ENCODE assay signal across 17 mouse cellular contexts in the genomic region with DNA sequence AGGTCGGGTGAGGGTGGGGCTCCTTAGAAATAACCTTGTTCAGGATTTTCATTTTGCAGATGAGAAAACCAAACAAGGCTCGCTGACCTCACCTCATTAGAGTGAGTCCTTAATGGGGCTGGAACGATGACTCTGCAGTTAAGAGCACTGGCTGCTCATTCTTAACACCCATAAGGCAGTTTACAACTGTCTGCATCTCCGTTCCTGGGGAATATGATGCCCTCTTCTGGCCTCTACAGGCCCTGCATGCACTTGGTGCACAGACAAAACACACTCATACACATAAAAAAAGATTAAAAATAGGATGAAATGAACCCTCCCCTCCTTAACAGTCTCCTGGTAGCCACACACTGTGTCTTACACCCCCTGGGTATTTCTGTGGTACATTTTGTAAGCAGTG. TPM values are rescaled to one million over a fixed set of nuclear protein-coding genes. Genes with fewer than 3 reads are reported as not detected.
DNase-seq lines count a peak whose midpoint lies in the region; TF ChIP-seq lines count a peak whose summit lies in the region.
"Had no signal": no experiment of that assay in that cellular context is flagged by ENCODE, and none has a peak within 500 bp of the region (broad histone marks: within the 10 kb centered on the region; RNA-seq: fewer than 3 reads in every experiment).

No protein-coding gene starts in this region.

- DNase-seq in embryo, embryonic 10.5 days (ENCODE audit: low spot score), result peak; percentile 28
- no peak for DNase-seq in embryo, embryonic 10 days (ENCODE audit: low spot score)
- DNase-seq in liver, adult 2 months (ENCODE audit: extremely low read depth, low read depth, low spot score), result no peak
- DNase-seq in liver (no peak), 416B (ENCODE audit: low read depth) (peak; percentile 56)
- DNase-seq in ovary, postnatal 10 days (ENCODE audit: low spot score), result no peak
- DNase-seq in left cerebral cortex, postnatal 4 days, result no peak
- DNase-seq: cerebellum, postnatal 25 days; kidney, postnatal 10 days; right cerebral cortex, adult 18-20 months had no signal

- no peaks in the 10 kb centered on the region for H3K36me3 ChIP-seq in liver, adult 2 months (ENCODE audit: control insufficient read depth, insufficient read depth, low read length)
- H3K36me3 ChIP-seq: hindbrain, embryonic 13.5 days had no signal

- 0 out of 2 replicates have a peak, but pooled peaks cover 1% of the 10 kb centered on the region for H3K4me1 ChIP-seq in liver, adult 2 months (ENCODE audit: control insufficient read depth, insufficient read depth, low read length)
- peaks cover 6% of the 10 kb centered on the region for H3K4me1 ChIP-seq in bone marrow, adult 2 months (ENCODE audit: control insufficient read depth, insufficient read depth, low read length)
- H3K4me1 ChIP-seq: hindbrain, embryonic 13.5 days had no signal

- intact Hi-C loops in left cerebral cortex, postnatal 4 days (cut with DNase I), result no loop called here

- TF ChIP-seq CTCF in liver, adult 2 months (IDR thresholded peaks at IDR 0.05; ENCODE audit: low read depth, low read length), result 0 out of 2 replicates have a peak, but pooled peaks have one; percentile 4
- TF ChIP-seq CTCF in bone marrow, adult 2 months (IDR thresholded peaks at IDR 0.05; ENCODE audit: control insufficient read depth, insufficient read depth, low read length), result peak; percentile 28; the same call in 1 of the 2 replicates

- TF ChIP-seq POLR2A in liver, adult 2 months (IDR thresholded peaks at IDR 0.05; ENCODE audit: extremely low read depth, insufficient read depth, low read length), result no peak
- no peak for TF ChIP-seq POLR2A in bone marrow, adult 2 months (IDR thresholded peaks at IDR 0.05; ENCODE audit: borderline replicate concordance, control insufficient read depth, low read depth, low read length)

- H3K27me3 ChIP-seq in liver, adult 2 months (ENCODE audit: control insufficient read depth, insufficient read depth, low read length), result no peaks in the 10 kb centered on the region
- H3K27me3 ChIP-seq: hindbrain, embryonic 13.5 days had no signal

- H3K79me2 ChIP-seq in liver, adult 2 months (ENCODE audit: control insufficient read depth, insufficient read depth, low read length), result no peaks in the 10 kb centered on the region

- no peak overlapping the region for H3K4me3 ChIP-seq in liver, adult 2 months (ENCODE audit: insufficient read depth, low read depth, low read length)
- H3K4me3 ChIP-seq in bone marrow, adult 2 months (replicated peaks; ENCODE audit: control insufficient read depth, low read depth, low read length), result no peak overlapping the region
- H3K4me3 ChIP-seq: hindbrain, embryonic 13.5 days; myocyte had no signal

- 77% methylated on average over 4 of the region's 4 CpGs for WGBS in liver, adult 2 months
- WGBS in bone marrow, adult 2 months, result 67% methylated on average over 4 of the region's 4 CpGs

- H3K27ac ChIP-seq in liver, adult 2 months (replicated peaks; ENCODE audit: insufficient read depth, low read depth, low read length), result no peak overlapping the region
- no peak overlapping the region for H3K27ac ChIP-seq in bone marrow, adult 2 months (ENCODE audit: control insufficient read depth, insufficient read depth, low read depth, low read length, poor library complexity)
- H3K27ac ChIP-seq: hindbrain, embryonic 13.5 days; macrophage had no signal

- H3K9ac ChIP-seq in liver, adult 2 months (ENCODE audit: low read depth, low read length), result no peak overlapping the region
- H3K9ac ChIP-seq: hindbrain, embryonic 13.5 days had no signal

RNA-seq across cellular contexts. Expression of a gene that starts 38.5 kb away (rescaled TPM):
- not detected in 2 replicates for total RNA-seq in liver, adult 2 months (2014; rRNA removed)
- polyA plus RNA-seq in liver, adult 2 months (2012; rRNA removed), result 0.04 TPM in 1 of 2 replicates, not detected in the other
- polyA plus RNA-seq in bone marrow, adult 2 months (2011; ENCODE audit: insufficient read depth, insufficient read length, low replicate concordance, missing spikeins), result not detected in 2 replicates
- not detected for total RNA-seq in left cerebral cortex, postnatal 4 days (2021)
- polyA plus RNA-seq: C2C12; frontal cortex, adult 2 months; hindbrain, embryonic 13.5 days; macrophage; myocyte; stomach, embryonic 14.5 days had no signal

RNA-seq across cellular contexts. Expression of a gene that starts 40.7 kb away (rescaled TPM):
- total RNA-seq in liver, adult 2 months (2014; rRNA removed), result 10.8 and 11.5 TPM in 2 replicates
- polyA plus RNA-seq in liver, adult 2 months (2012; rRNA removed), result 10.8 and 11.7 TPM in 2 replicates
- polyA plus RNA-seq in bone marrow, adult 2 months (2011; ENCODE audit: insufficient read depth, insufficient read length, low replicate concordance, missing spikeins), result 17.5 and 35.6 TPM in 2 replicates
- 10 to 100 TPM; 26.2 to 32.6 TPM for total RNA-seq in left cerebral cortex, postnatal 4 days (2021)
- polyA plus RNA-seq: macrophage had no signal

Comparison
In these comparisons a context has a peak if more than half of its experiments do, and no peak if none do; other contexts are left out.
1. DNase-seq: peak in embryo, embryonic 10.5 days (single experiment) and 416B (single experiment); none in embryo, embryonic 10 days (single experiment), liver, adult 2 months (single experiment), liver (single experiment), ovary, postnatal 10 days (single experiment) and left cerebral cortex, postnatal 4 days (single experiment).